20 mouse cellular contexts compared by ENCODE assay signal in the genomic region with DNA sequence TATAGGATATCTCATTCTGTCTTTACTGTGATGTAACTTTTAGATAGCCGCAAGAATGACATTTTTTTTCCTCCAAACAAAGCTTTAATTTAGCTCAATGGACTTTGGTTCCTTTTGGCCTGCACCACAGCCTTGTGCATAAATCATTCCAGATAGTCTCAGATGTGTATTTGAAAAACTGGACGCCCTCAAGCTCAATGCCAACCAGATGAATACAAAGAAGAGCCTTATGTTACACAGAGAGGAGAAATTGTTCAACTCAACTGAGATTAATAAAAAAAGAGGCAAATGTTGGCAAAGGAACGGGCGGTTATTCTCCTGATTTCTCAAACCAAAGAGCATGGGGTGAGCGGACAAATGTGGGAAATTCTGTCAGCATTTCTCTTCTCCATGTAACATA.
DNase-seq lines count a peak whose midpoint lies in the region; ATAC-seq and TF ChIP-seq lines count a peak whose summit lies in the region.
"Had no signal": no experiment of that assay in that cellular context is flagged by ENCODE, and none has a peak within 500 bp of the region (broad histone marks: within the 10 kb centered on the region; RNA-seq: fewer than 3 reads in every experiment).

No protein-coding gene starts in this region.

- DNase-seq in adrenal gland, postnatal 14 days = peak; percentile 24
- DNase-seq in adrenal gland, postnatal 10 days = no peak
- peak; percentile 15 for DNase-seq in hindbrain, postnatal 0 days (ENCODE audit: low spot score)
- DNase-seq in hindbrain, embryonic 10.5 days (ENCODE audit: low spot score) = no peak
- DNase-seq in midbrain, embryonic 11.5 days (ENCODE audit: low spot score, missing footprints) = peak; percentile 83
- peak; percentile 43 for DNase-seq in fibroblast of lung, adult 2 months (ENCODE audit: low read depth)
- no peak for DNase-seq in heart, postnatal 4 days
- DNase-seq: cerebellum, adult 11-12 months; cerebellum, adult 9-10 months; cerebellum, postnatal 25 days; heart, adult 18-20 months; heart, postnatal 10 days; kidney, adult 11 months; kidney, adult 9 months had no signal

- H3K9me3 ChIP-seq in hindbrain, postnatal 0 days (ENCODE audit: low read length) = no peaks in the 10 kb centered on the region
- no peaks in the 10 kb centered on the region for H3K9me3 ChIP-seq in hindbrain, embryonic 10.5 days
- no peaks in the 10 kb centered on the region for H3K9me3 ChIP-seq in midbrain, embryonic 11.5 days (ENCODE audit: control insufficient read depth, low read length)
- H3K9me3 ChIP-seq in midbrain, embryonic 15.5 days = no peaks in the 10 kb centered on the region
- H3K9me3 ChIP-seq: embryonic facial prominence, embryonic 15.5 days; forebrain, embryonic 15.5 days; heart, embryonic 10.5 days had no signal

- 49% methylated on average over 5 of the region's 5 CpGs for WGBS in hindbrain, postnatal 0 days
- 74% methylated on average over 5 of the region's 5 CpGs for WGBS in hindbrain, embryonic 10.5 days
- WGBS in midbrain, embryonic 11.5 days = 81% methylated on average over 5 of the region's 5 CpGs
- WGBS in midbrain, embryonic 15.5 days = 68% methylated on average over 5 of the region's 5 CpGs

- H3K36me3 ChIP-seq in hindbrain, postnatal 0 days (ENCODE audit: insufficient read depth, low read length) = no peaks in the 10 kb centered on the region
- no peaks in the 10 kb centered on the region for H3K36me3 ChIP-seq in hindbrain, embryonic 10.5 days
- H3K36me3 ChIP-seq in midbrain, embryonic 11.5 days (ENCODE audit: control insufficient read depth, insufficient read depth, low read length) = no peaks in the 10 kb centered on the region
- H3K36me3 ChIP-seq in midbrain, embryonic 15.5 days (replicated peaks) = no peaks in the 10 kb centered on the region
- H3K36me3 ChIP-seq: embryonic facial prominence, embryonic 15.5 days; forebrain, embryonic 15.5 days; heart, embryonic 10.5 days had no signal

- H3K27me3 ChIP-seq in hindbrain, postnatal 0 days (ENCODE audit: insufficient read depth, low read length) = no peaks in the 10 kb centered on the region
- no peaks in the 10 kb centered on the region for H3K27me3 ChIP-seq in hindbrain, embryonic 10.5 days (ENCODE audit: insufficient read depth, poor library complexity, severe bottlenecking)
- no peaks in the 10 kb centered on the region for H3K27me3 ChIP-seq in midbrain, embryonic 11.5 days (ENCODE audit: control insufficient read depth, insufficient read depth, low read length)
- no peaks in the 10 kb centered on the region for H3K27me3 ChIP-seq in midbrain, embryonic 15.5 days (replicated peaks)
- H3K27me3 ChIP-seq: CH12.LX; embryonic facial prominence, embryonic 15.5 days; forebrain, embryonic 15.5 days had no signal

- no peaks in the 10 kb centered on the region for H3K4me1 ChIP-seq in hindbrain, postnatal 0 days (ENCODE audit: insufficient read depth, low read length)
- H3K4me1 ChIP-seq in hindbrain, embryonic 10.5 days (replicated peaks) = peaks cover 6% of the 10 kb centered on the region; the same call in 1 of the 2 replicates
- H3K4me1 ChIP-seq in midbrain, embryonic 11.5 days (ENCODE audit: control insufficient read depth, insufficient read depth, low read length) = no peaks in the 10 kb centered on the region
- no peaks in the 10 kb centered on the region for H3K4me1 ChIP-seq in midbrain, embryonic 15.5 days
- H3K4me1 ChIP-seq: embryonic facial prominence, embryonic 15.5 days; forebrain, embryonic 15.5 days; heart, embryonic 10.5 days had no signal

- no peak overlapping the region for H3K4me2 ChIP-seq in hindbrain, postnatal 0 days (ENCODE audit: low read depth, low read length)
- H3K4me2 ChIP-seq in midbrain, embryonic 11.5 days = no peak overlapping the region
- H3K4me2 ChIP-seq in midbrain, embryonic 15.5 days = no peak overlapping the region
- H3K4me2 ChIP-seq: embryonic facial prominence, embryonic 15.5 days; forebrain, embryonic 15.5 days had no signal

- H3K4me3 ChIP-seq in hindbrain, postnatal 0 days (ENCODE audit: low read length) = no peak overlapping the region
- no peak overlapping the region for H3K4me3 ChIP-seq in hindbrain, embryonic 10.5 days
- no peak overlapping the region for H3K4me3 ChIP-seq in midbrain, embryonic 11.5 days (ENCODE audit: low read depth, low read length)
- H3K4me3 ChIP-seq in midbrain, embryonic 15.5 days = no peak overlapping the region
- H3K4me3 ChIP-seq: embryonic facial prominence, embryonic 15.5 days; erythroblast, embryonic 14.5 days; forebrain, embryonic 15.5 days; heart, embryonic 10.5 days had no signal

- ATAC-seq in hindbrain, postnatal 0 days = peak; percentile 76
- ATAC-seq in midbrain, embryonic 11.5 days (ENCODE audit: low FRiP score) = no peak
- no peak for ATAC-seq in midbrain, embryonic 15.5 days (replicated peaks)
- ATAC-seq: forebrain, embryonic 15.5 days had no signal

- no peak for TF ChIP-seq CTCF in hindbrain, postnatal 0 days (IDR thresholded peaks at IDR 0.05; ENCODE audit: low read depth)

- H3K9ac ChIP-seq in hindbrain, postnatal 0 days (replicated peaks; ENCODE audit: low read length) = no peak overlapping the region
- no peak overlapping the region for H3K9ac ChIP-seq in midbrain, embryonic 11.5 days (ENCODE audit: low read length)
- H3K9ac ChIP-seq in midbrain, embryonic 15.5 days = no peak overlapping the region
- H3K9ac ChIP-seq: embryonic facial prominence, embryonic 15.5 days; forebrain, embryonic 15.5 days had no signal

- no peak overlapping the region for H3K27ac ChIP-seq in hindbrain, postnatal 0 days
- no peak overlapping the region for H3K27ac ChIP-seq in hindbrain, embryonic 10.5 days
- H3K27ac ChIP-seq in midbrain, embryonic 11.5 days (ENCODE audit: low read depth, low read length) = no peak overlapping the region
- no peak overlapping the region for H3K27ac ChIP-seq in midbrain, embryonic 15.5 days
- H3K27ac ChIP-seq: embryonic facial prominence, embryonic 15.5 days; forebrain, embryonic 15.5 days; heart, embryonic 10.5 days had no signal

Comparison
In these comparisons a context has a peak if more than half of its experiments do, and no peak if none do; other contexts are left out.
1. DNase-seq: peak in adrenal gland, postnatal 14 days (single experiment), hindbrain, postnatal 0 days (single experiment), midbrain, embryonic 11.5 days (single experiment) and fibroblast of lung, adult 2 months (single experiment); none in adrenal gland, postnatal 10 days (single experiment), hindbrain, embryonic 10.5 days (single experiment) and heart, postnatal 4 days (single experiment).